Mouse (Mus musculus): Measurements from ENCODE around the gene Sh3bp5l.
"Not testable (repeated sequence)": the region's sequence is repeated elsewhere in the genome, so short reads cannot be mapped to it uniquely, and the experiment has no call there.

The Sh3bp5l gene

GRCm38 (mm10) chr11:58330276-58331148 lies at the start of gene Sh3bp5l, which contains the start of gene Zfp672:
Gene Sh3bp5l (plus strand): TSS chr11:58330724.
Gene Zfp672 (minus strand): TSS chr11:58330339.
- DNase-seq (ENCODE audit: low read depth, low spot score): peak; percentile 94
- no peaks in the 10 kb centered on the region for H3K36me3 ChIP-seq (ENCODE audit: control insufficient read depth, insufficient read depth, low read length, poor library complexity, severe bottlenecking)

DNA sequence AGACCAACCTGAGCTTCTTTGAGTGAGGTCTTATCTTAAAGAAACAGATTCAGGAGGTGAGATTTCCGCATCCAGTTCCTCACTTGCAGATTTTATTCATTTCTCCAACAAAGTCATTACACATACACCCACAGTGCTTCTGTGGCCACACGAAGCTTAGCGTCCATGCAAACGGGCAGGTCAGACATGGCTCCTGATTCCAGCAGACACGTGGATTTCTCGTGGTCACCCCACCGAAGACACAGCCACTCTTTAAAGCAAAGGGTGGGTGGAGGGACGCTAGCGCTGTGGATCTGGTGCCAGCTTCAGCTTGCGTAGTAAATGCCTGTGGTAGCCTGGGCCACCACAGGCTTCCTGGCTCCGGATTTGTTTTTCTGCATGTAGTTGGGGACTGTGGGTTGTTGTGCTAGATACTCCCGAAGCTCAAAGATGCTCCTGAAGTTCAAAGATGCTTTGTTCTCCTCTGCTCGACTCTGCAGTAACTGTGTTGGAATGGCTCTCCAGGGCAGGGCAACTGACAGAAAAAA lies 48.5 kb upstream of the Sh3bp5l start:
- Histone ChIP-seq H3K27me3 (ENCODE audit: control insufficient read depth, insufficient read depth, low read length, poor library complexity, severe bottlenecking) (no peaks in the 10 kb centered on the region), H3K36me3 (ENCODE audit: control insufficient read depth, insufficient read depth, low read length, poor library complexity, severe bottlenecking) (no peaks in the 10 kb centered on the region)
- DNase-seq (ENCODE audit: low read depth, low spot score): no peak

More at GRCm38 (mm10) chr11:58330276-58331148, at the start of gene Sh3bp5l, which contains the start of gene Zfp672:
- H3K27me3 ChIP-seq (ENCODE audit: control insufficient read depth, insufficient read depth, low read length, poor library complexity, severe bottlenecking): no peaks in the 10 kb centered on the region

DNA sequence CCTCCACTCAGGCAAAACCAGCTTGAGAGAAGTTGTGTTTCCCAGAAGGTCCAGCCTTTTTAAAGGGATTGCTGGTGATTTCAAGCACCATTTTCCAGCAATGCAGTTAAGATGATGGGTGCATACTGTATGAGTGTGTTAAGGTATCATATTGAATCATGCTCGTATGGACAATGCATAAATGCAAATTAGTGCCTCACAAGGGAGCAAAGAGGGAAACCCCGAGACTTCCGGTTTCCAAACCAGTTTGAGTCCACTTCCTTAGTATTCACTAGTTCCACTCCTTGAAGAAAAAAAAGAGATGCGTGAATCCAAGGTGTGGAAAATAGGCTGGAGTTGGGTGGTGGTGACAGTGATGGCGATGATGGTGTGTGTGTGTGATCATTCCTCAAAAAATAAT lies 48.0 kb upstream of the Sh3bp5l start:
- Histone ChIP-seq H3K27me3 (ENCODE audit: control insufficient read depth, insufficient read depth, low read length, poor library complexity, severe bottlenecking) (no peaks in the 10 kb centered on the region), H3K36me3 (ENCODE audit: control insufficient read depth, insufficient read depth, low read length, poor library complexity, severe bottlenecking) (no peaks in the 10 kb centered on the region)
- DNase-seq (ENCODE audit: low read depth, low spot score): no peak

DNA sequence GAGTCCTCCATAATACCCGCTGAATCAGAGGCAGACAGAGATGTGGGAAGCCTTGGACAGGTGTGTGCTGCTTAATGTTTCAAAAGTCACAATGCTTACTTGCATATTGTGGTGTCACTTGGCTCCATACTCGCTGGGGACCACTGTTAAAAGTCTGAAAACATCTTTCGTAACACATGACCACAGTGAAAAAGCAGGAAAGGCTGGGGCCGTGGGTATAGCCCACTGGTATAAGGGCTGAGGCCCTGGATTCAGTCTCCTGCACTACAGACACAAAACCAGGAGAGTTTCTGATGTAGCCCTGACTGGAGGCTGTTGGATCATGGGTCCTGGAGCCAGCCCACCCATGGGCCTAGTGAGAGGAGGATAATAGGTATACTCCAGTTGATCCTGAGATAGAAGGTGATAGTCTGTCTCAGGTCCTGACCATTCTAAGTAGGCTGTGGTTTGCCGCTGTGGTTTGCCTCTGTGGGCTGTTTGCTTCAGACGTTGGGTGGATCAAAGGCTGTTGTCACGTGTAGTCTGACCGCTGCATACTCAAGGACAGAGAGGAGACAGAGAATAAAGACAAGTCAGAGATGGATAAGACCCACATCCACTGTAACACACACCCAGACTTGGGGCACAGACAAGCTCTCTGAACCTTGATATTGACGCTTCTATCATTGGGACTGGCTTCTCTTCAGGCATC lies 40.4 kb upstream of the Sh3bp5l start:
- H3K36me3 ChIP-seq (ENCODE audit: control insufficient read depth, insufficient read depth, low read length, poor library complexity, severe bottlenecking): no peaks in the 10 kb centered on the region
- no peaks in the 10 kb centered on the region for H3K27me3 ChIP-seq (ENCODE audit: control insufficient read depth, insufficient read depth, low read length, poor library complexity, severe bottlenecking)
- DNase-seq (ENCODE audit: low read depth, low spot score): no peak

DNA sequence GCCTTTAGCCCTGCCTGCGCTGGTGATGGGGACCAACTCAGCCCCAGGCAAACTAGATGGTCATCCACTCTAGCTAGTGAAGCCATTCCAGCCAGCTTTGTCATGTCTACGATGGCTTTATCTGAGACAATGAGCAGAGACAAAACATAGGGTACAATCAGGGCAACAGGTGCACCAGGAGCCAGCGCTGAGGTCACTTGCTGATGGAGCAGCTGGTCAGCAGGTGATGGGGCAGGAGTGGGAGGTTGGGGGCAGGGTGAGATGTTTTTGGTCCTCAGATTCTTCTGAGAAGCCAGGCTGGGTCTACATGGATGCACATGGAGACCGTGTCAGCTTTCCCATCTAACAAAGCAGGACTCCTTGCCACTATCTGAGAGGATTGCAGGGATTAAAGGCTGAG lies 39.7 kb upstream of the Sh3bp5l start:
- Histone ChIP-seq H3K27me3 (ENCODE audit: control insufficient read depth, insufficient read depth, low read length, poor library complexity, severe bottlenecking) (no peaks in the 10 kb centered on the region), H3K36me3 (ENCODE audit: control insufficient read depth, insufficient read depth, low read length, poor library complexity, severe bottlenecking) (no peaks in the 10 kb centered on the region)
- no peak for DNase-seq (ENCODE audit: low read depth, low spot score)

DNA sequence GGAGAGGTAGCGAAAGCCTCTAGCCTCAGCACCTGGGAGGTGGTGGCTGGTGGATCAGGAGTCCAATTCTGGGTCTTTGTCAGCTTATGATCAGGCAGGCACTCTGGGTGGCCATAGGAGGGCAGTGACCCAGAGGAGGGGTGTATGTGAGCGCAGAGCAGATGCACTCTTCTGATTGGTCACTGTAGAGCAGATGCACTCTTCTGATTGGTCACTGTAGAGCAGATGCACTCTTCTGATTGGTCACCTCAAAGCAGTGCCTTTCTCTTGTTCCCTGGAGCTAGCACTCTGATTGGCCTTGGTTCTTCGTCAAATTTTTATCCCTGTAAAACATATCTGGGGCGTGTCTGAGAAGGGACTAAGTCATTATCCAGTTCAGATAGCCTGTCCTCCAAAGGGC lies 37.7 kb upstream of the Sh3bp5l start:
- Histone ChIP-seq H3K36me3 (ENCODE audit: control insufficient read depth, insufficient read depth, low read length, poor library complexity, severe bottlenecking) (no peaks in the 10 kb centered on the region), H3K27me3 (ENCODE audit: control insufficient read depth, insufficient read depth, low read length, poor library complexity, severe bottlenecking) (no peaks in the 10 kb centered on the region)
- DNase-seq (ENCODE audit: low read depth, low spot score): no peak

- no peak for DNase-seq (ENCODE audit: low read depth, low spot score)
- H3K36me3 ChIP-seq (ENCODE audit: control insufficient read depth, insufficient read depth, low read length, poor library complexity, severe bottlenecking): no peaks in the 10 kb centered on the region
- no peaks in the 10 kb centered on the region for H3K27me3 ChIP-seq (ENCODE audit: control insufficient read depth, insufficient read depth, low read length, poor library complexity, severe bottlenecking)
Observed at GRCm38 (mm10) chr11:58297396-58297795, 33.1 kb upstream of the Sh3bp5l start.

- DNase-seq (ENCODE audit: low read depth, low spot score): peak; percentile 65
- Histone ChIP-seq H3K27me3 (ENCODE audit: control insufficient read depth, insufficient read depth, low read length, poor library complexity, severe bottlenecking) (no peaks in the 10 kb centered on the region), H3K36me3 (ENCODE audit: control insufficient read depth, insufficient read depth, low read length, poor library complexity, severe bottlenecking) (no peaks in the 10 kb centered on the region)
Observed at GRCm38 (mm10) chr11:58301057-58301456, 29.5 kb upstream of the Sh3bp5l start.

DNA sequence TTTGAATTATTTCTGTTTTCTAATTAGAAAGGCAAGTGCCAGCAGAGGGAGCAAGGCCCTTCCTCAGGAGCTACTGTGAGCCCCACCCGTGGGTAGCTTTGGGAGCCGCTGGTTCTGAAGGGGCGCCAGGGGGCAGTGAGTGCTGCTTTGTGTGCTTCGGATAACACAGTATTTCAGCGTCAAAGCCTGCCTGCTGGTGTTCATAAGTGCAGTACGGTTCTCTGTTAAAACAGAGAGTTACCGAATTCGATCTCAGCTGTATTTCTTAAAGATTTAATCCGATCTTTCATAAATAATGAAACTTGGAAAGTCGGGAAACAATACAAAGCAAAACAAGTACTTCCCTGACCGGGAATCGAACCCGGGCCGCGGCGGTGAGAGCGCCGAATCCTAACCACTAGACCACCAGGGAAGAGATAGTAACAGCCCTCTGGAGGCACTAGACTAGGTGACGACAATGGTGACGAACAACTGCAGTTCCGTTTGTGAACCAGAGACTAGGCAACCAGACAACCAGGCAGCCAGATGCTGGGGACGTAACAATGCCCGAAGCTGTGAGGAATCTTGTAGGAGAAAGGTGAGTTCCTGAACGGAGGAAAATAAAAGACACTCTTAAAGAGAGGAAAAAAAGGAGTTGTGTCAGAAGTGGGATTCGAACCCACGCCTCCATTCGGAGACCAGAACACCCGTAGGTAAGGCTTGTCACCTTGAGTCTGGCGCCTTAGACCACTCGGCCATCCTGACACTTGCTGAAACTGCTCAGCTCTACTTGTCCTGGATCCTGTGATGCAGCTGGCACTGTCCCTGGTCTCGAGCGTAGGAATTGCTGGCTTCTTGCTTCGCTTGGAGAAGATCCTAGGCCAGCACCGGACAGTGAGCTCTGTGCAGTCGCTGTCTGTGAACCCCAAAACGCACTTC lies 28.4 kb upstream of the Sh3bp5l start:
- DNase-seq (ENCODE audit: low read depth, low spot score): peak; percentile 96
- Histone ChIP-seq H3K36me3 (ENCODE audit: control insufficient read depth, insufficient read depth, low read length, poor library complexity, severe bottlenecking) (no peaks in the 10 kb centered on the region), H3K27me3 (ENCODE audit: control insufficient read depth, insufficient read depth, low read length, poor library complexity, severe bottlenecking) (no peaks in the 10 kb centered on the region)

DNA sequence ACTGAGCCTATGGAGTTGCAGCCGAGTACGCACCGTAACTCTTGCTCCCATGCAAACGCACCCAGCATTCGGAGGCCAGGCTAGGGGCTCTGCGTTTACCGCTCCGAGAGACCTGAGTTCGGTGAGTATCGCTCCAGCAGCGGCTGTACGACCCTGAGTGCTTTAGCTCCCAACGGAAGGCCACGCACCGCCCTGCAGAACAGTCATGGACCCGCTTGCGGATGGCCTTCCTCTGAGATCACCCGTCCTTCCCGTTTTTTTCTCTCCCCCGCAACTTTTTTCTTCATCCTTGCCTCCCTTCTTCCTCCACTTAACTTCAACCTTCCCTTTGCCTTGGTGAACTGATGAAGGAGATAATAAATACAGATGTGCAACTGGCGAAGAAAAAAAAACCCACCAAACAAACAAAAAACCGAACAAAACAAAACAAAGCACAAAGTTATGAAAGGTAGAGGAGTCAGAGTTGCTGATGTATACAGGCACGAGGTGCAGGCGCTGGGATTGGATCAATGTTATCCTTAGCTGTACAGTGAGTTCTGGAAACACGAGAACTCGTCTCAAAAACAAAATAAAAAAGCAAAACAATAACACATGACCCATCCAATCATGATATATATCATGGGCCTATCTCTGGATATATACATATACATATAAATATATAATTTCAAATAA lies 27.6 kb upstream of the Sh3bp5l start:
- Histone ChIP-seq H3K27me3 (ENCODE audit: control insufficient read depth, insufficient read depth, low read length, poor library complexity, severe bottlenecking) (no peaks in the 10 kb centered on the region), H3K36me3 (ENCODE audit: control insufficient read depth, insufficient read depth, low read length, poor library complexity, severe bottlenecking) (no peaks in the 10 kb centered on the region)
- no peak for DNase-seq (ENCODE audit: low read depth, low spot score)

DNA sequence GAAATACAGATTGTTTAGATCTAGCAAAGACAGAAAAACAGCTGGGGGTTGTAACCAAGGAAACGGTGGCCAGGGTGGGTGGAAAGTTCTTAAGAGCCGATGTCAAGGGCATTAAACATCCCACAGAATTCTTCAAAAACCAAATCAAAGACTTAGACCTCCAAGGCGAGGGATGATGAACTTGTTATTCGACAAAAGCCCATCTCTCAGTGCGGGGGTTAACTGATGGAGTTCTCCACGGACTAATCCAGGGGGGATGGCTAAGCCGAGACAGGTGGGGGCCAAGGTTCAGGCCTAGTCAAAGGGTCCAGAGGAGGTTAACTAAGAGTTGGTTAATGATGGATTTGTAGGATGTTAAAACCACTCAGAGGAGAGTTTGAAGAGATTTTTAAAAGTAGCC lies 26.9 kb upstream of the Sh3bp5l start:
- Histone ChIP-seq H3K27me3 (ENCODE audit: control insufficient read depth, insufficient read depth, low read length, poor library complexity, severe bottlenecking) (no peaks in the 10 kb centered on the region), H3K36me3 (ENCODE audit: control insufficient read depth, insufficient read depth, low read length, poor library complexity, severe bottlenecking) (no peaks in the 10 kb centered on the region)
- DNase-seq (ENCODE audit: low read depth, low spot score): no peak

DNA sequence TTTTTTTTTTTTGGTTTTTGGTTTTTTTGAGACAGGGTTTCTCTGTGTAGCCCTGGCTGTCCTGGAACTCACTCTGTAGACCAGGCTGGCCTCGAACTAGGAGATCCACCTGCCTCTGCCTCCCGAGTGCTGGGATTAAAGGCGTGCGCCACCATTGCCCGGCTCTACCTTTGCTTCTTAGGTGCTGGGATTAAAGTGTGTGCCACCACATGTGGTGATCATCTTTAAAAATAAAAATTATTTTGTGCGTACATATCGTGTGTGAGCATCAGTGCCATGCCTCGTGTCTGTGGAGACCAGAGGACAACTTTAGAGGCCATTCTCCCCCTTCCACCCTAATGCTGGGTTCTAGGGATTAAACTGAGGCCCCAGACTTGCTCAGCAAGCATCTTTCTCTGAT lies 25.2 kb upstream of the Sh3bp5l start:
- H3K27me3 ChIP-seq (ENCODE audit: control insufficient read depth, insufficient read depth, low read length, poor library complexity, severe bottlenecking); H3K36me3 ChIP-seq (ENCODE audit: control insufficient read depth, insufficient read depth, low read length, poor library complexity, severe bottlenecking); DNase-seq (ENCODE audit: low read depth, low spot score): not testable (repeated sequence)

GRCm38 (mm10) chr11:58306860-58307308 lies 23.6 kb upstream of the Sh3bp5l start, which contains the start of gene Zfp692:
Gene Zfp692 (plus strand): TSS chr11:58307069.
- peak; percentile 91 for DNase-seq (ENCODE audit: low read depth, low spot score)
- H3K36me3 ChIP-seq (ENCODE audit: control insufficient read depth, insufficient read depth, low read length, poor library complexity, severe bottlenecking): no peaks in the 10 kb centered on the region; the same call in 1 of the 2 replicates
- H3K27me3 ChIP-seq (ENCODE audit: control insufficient read depth, insufficient read depth, low read length, poor library complexity, severe bottlenecking): no peaks in the 10 kb centered on the region

Measured in splenic B cell, adult 2 months (primary cell).